Mouse (Mus musculus) adrenal gland, postnatal 36 days (tissue): ENCODE measurements around the gene Angptl8. TPM values are rescaled to one million over a fixed set of nuclear protein-coding genes. Genes with fewer than 3 reads are reported as not detected.
"Not testable (repeated sequence)": the region's sequence is repeated elsewhere in the genome, so short reads cannot be mapped to it uniquely, and the experiment has no call there.

Experiments
- DNase-seq, 2 experiments: peaks; one replicate each; pipeline ENCODE4 v3.0.0; 2021; ENCODE audit warnings: mixed read lengths in 1 of 2
- total RNA-seq, 2 experiments: library from RNA; stranded (reverse); gene quantifications; 2 replicates each; pipeline ENCODE4 v1.2.3; 2021

The Angptl8 gene
- total RNA-seq, 2 experiments from 2014 or later = 7.5 to 8.7 TPM

DNA sequence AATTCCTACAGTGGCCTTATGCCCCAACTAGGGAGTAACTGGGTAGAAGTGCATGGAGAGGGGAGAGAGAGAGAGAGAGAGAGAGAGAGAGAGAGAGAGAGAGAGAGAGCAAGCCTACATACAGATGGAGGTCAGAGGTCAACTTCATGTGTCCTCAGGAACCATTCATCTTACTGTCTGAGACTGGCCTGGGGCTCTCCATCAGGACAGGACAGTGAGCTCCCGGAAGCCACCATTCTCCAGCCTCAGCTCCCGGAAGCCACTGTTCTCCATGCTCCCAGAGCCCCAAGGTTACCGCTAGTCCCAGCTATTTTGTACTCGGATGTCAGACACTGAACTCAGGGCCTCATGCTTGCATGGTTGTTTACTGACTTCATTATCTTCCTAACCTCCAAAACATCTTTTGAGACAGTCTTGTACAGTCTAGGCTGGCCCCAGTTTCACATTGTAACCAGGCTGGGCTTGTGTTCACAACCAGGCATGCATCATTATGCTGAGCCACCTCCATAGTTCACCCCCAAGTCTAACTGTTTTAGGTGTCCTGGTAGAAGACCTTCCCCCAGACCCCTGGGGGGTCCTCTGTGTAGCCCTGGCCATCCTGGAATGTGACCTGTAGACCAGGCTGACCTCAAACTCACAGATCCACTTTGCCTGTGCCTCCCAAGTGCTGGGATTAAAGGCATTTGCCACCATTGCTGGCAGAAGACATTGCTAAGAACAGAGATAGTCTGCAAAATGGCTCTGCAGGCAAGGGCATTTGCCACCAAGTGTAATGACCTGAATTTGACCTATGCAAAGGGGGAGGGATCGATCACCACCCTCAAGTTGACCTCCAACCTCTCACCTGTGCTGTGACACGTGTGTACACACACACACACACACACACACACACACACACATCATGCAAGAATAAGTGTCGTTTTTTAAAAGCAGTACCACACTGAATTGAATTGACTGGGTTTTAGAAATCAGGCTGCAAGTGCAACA is 14.7 kb downstream of the Angptl8 start:
- peak in 1 of 2 experiments; percentile 29 for DNase-seq

DNA sequence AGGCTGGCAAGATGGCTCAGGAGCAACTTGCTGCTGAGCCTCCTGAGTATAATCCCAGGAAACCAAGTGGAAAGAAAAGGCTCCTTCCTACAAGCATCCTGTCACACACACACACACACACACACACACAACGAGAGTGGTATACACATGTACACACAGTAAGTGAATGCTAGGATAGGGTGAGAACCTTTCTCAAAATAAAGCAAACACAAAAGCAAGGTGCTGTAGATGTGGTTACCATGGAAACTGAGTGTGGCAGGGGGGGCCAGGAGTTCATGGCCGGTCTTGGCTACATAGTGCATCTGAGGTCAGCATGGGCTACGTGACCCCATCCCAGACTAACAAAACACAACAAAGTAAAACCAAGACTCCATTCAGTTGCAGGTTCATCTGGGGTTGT is 15.8 kb downstream of the Angptl8 start:
- no peak for DNase-seq

DNA sequence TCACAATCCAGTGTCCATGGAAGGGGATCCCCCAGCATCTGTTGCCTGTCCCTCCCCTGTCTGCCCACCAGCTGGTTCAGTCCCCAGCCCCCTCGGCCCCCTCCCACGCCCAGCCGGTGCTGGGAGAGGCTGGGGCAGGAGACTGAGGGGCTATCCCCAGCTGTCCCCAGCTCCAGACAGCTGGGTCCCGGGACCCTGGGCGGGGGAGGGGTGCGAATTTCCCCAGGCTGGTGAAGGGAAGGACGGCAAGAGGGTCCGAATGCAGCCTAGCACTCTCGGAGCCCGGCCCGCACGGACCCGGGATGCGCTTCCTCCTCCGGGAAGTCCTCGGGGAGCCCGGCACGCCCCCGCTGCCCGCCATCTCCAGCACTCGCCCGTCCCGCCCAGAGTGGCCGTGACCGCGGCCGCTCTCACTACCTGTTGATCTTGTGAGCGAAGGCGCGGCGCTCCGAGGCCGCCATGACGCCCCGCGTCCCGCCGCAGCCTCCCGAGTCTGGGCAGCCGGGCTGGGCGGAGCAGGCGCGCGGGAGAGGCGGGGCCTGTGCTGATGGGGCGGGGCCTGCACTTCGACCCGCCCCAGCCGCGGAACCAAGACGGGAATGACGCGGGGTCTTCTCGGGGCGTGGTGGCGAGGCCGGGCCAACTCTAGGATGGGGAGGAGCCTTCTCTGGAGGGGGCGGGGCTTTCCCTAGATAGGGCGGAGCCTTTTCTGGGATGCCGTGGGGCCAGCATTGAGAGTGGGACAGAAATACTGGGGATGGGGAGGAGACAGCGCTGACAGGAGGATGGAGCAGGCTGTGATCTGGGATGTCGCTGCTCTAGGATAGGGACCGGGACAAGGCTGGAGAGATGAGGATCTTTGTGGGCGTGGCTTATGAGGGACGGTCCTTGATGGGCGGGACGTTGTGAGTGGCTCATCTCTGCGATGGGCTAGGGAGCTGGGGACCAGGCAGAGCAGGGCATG is 17.1 kb downstream of the Angptl8 start, which contains the start of gene Dock6:
Dock6 (minus strand) TSS at position 508 of the 964 bp plus-strand sequence.
- peak; percentile 91 to 95 for DNase-seq

DNA sequence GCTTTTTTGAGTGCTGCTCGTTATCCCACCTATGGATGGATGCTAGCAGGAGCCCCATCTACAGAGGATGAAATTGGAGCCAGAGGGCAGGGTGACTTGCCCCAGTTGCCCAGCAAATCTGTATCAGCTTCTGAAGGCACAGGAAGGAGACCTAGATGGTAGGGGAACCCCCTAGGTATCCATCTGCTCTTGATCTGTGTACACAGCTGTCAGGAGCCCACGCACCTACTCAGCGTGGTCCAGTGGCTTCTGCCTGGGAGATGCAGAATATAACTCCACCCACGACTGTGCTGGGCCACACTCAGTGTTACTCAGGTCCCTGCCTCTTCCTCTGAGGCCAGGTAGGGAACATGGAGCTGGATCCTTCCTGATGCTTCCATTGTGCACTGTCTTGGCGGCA is 18.7 kb downstream of the Angptl8 start:
- no peak for DNase-seq

DNA sequence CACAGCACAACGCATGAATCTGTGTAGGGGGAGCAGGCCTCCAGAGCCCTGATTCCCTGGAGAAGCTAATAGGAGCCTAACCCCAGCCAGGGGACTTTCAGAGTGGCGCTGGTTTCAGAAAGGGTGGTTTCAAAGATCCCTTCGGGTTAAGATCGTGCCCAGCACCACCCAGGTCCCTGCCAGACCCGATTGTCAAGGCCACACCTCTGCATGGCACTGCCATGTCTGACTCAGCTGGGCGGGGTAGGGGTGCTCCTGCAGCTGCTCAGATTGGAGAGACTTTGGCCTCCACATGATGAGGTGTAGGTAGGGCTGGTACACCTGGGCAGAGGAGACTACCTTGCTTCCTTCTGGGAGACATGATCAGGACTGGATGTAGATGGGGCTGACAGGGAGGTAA is 19.6 kb downstream of the Angptl8 start:
- peak; percentile 70 to 75 for DNase-seq

DNA sequence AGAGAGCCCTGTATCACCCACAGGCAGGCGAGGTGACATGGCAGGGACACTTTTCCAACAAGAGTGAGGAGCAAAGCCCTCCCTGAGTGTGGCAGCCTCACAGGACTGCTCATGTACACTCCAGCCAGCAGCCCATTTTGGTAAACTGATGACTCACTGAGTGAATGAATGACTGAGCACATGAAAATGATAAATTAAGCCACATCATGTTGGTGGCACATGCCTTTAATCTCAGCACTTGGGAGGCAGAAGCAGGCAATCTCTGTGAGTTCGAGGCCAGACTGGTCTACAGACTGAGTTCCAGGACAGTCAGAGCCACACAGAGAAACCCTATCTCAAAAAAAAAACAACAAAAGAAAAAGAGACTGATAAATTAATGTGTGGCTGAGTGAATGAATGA is 22.2 kb downstream of the Angptl8 start:
- DNase-seq = no peak

DNA sequence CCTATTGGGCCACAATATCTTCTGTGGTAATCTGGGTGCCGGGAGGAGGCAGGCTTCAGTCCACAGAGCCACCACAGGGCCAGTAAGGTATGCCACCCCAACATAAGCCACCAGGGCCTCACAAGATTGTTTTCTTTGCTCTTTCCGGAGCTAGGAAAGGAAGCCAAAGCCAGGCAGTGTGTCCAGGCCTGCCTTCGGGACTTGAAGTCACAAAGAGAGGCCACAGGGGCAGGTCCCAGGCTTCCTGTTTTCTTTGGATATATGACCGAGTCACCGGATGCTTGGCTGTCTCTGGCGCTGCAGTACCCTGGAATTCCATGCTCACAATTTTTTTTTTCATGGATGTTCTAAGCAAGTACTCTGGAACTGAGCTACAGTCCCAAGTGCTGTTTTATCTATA is 22.8 kb downstream of the Angptl8 start:
- DNase-seq = peak; percentile 65 to 73

DNA sequence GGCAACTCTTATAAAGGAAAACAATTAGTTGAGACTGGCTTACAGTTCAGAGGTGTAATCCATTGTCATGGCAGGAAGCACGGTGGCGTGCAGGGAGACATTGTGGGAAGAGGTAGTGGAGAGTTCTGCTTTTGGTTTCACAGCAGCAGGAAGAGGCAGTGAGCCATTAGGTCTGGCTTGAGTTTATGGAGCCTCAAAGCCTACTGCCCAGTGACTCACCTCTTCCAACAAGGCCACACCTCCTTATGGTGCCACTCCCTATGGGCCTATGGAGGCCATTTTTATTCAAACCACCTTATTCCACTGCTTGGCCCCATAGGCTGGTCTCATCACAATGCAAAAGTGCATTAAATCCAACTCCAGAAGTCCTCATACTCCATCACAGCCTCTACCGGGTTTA is 24.3 kb downstream of the Angptl8 start:
- no peak for DNase-seq

DNA sequence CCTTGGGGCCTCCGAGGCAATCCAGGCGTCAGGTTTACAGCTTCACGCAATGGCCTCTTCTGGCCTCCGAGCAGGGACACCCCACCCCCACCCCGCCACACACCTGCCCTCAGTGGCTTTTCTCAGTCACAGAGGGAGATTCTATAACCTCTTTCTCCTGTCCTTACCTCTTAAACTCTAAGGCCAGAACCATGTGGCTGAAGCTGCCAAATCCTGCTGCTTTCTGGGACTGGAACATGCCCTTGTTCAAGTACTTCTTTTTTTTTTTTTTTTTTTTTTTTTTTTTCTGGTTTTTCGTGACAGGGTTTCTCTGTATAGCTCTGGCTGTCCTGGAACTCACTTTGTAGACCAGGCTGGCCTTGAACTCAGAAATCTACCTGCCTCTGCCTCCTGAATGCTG is 25.0 kb downstream of the Angptl8 start:
- DNase-seq = not testable (repeated sequence)

DNA sequence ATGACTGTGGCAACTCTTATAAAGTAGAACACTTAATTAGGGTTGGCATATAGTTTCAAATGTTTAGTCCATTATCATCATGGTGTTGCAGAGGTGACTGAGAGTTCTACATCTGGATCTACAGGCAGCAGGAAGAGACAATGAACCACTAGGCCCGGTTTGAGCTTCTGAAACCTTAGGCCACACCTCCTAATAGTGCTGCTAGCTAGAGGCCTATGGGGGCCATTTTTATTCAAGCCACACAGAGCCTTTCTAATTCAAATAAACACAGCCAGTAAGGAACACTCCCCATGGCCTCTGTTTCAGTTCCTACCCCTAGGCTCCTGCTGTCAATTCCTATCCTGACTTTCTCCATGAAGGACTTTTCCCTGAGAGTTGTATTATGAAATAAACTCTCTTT is 26.9 kb downstream of the Angptl8 start:
- no peak for DNase-seq

DNA sequence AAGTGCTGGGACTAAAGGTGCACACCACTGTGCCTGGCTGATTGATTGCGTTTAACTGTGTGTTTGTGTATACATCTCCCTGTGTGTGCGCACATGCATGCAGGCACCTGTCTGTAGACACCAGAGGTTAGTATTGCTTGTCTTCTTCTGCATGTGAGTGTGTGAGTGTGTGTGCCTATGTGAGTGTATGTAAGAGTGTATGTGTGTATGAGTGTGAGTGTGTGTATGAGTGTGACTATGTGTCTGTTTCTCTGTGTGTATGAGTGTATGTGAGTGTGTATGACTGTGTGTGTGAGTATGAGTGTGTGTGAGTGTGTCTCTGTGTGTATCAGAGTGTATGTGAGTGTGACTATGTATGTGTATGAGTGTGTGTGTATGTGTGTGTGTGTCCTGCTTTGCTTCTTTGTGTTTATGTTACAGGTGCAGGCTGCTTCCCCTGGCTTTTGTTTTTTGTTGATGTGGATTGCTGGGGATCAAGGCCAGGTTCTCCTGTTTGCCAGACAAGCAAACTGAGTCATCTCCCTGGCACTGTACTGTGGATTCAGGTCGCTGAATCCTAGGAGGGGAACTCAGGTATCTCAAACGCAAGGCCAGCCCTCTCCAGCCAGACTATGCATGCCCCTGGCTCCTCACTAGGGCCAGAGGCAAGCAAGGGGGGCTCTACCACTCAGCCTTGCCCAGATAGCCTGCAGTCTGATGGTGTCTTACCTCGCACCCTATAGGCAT is 30.5 kb downstream of the Angptl8 start:
- DNase-seq = peak; percentile 36 to 50

DNA sequence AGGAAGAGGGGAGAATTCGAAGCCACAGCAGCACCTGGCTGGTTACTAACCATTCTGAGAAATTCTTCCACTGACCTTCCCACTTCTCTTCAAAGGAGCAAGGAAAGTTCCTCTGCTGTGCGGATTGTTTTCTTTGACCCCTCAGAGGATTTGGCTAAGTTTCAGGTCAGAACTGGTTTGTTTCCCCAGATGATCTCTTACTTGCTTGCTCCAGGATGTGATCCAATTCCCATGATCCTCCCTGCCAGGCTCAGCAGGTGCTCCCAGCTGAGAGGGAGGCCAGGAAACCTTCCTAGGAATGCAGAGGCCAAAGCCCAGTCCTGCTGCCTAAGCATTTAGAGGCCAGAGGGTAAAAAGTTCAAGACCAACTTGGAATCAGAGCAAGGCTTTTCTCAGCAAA is 31.3 kb downstream of the Angptl8 start:
- peak; percentile 25 to 33 for DNase-seq

DNA sequence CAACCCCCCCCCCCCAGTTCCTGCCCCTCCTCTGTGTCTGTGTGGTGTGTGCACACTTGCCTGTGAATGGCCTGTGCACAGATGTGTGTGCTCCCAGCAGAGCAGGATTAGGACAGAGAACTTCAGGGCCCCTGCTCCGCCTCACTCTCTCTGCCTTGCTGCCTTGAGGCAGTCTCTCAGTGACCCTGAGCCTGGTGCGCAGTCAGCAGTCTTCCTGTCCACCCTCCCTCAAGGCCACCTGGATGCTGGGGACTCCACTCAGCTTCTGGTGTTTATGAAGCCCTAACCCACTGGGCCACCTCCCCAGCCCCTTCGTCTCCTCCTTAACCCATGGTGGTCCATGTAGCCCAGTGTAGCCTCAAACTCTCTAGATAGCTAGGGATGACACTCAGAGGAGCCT is 32.4 kb downstream of the Angptl8 start:
- DNase-seq = peak; percentile 50 to 64

DNA sequence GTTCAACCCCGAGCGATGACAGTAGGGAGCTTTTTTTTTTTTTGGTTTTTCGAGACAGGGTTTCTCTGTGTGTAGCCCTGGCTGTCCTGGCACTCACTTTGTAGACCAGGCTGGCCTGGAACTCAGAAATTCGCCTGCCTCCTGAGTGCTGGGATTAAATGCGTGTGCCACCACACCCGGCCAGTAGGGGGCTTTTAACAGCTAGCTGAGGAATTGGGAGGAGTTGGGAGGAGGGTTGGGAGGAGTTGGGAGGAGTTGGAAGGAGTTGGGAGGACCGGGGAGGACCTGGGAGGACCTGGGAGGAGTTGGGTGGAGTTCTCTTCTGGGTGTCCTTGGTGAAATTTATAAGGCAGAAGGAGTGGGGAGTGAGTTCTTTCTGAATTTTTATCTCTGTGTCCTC is 34.0 kb downstream of the Angptl8 start:
- DNase-seq = peak; percentile 75 to 77

DNA sequence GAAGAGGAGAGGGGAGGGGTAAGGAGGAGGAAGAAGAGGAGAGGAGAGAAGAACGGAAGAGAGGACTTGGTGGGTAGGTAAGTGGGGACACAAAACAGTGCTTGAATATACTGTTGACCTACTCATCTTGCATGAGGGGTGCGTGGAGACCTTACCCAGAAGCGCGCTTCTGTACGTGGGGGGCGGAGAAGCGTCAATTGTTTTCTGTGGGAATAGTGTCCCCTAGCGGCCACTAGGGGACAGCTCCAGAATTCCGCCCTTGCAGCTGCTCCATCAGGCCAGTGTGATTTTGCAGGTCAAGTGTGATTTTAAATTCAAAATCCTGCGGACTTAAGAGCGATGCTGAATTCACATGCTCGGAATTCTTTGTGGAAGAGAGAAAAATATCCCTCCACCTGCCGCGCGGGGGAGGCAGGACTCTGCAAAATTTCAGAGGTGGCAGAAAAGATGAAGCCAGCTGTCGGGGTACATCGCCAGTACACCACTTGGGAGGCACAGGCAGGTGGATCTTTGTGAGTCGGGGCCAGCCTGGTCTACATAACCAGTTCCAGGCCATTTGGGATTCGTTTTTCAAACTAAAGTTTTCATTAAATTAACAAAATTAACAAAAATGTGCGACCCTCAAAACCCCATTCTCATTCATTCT is 35.7 kb downstream of the Angptl8 start:
- peak; percentile 49 to 69 for DNase-seq

DNA sequence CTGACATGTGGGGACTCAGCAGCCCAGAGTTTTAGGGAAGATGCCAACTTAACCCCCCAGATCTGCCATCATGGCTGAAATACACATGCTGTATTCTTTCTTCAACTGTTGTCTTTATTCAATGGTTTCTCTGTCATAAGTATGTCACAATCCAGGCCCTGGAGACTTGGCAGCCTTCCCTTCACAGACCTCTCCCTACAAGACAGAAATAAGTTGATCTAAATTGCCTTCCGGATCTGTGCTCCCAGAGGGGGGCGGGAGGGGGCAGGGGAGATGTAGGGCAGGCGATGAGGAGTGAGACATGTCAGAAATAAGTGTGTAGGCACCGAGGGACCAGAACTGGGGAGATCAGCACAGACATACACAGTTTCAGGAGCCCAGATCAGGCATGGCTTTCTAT is 36.9 kb downstream of the Angptl8 start:
- no peak for DNase-seq

DNA sequence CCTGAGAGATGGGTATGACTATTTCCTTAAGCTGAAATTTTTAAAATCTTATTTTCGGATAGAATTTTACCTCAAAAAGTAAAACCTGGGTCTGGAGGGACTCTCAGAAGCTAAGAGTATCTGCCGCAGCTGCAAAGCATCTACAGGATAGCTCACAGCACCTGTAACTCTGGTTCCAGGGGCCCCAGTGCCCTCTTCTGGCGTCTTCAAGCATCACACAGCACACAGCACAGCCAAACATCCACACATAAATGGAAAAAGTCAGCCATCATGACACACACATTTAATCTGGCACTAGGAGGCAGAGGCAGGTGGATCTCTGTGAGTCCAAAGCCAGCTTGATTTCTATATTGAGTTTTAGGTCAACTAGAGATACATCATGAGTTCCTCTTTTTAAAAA is 41.3 kb downstream of the Angptl8 start:
- DNase-seq = no peak
